Mouse (Mus musculus) MN1 (cell line): ENCODE measurements around the gene Nol10.
"Not testable (repeated sequence)": the region's sequence is repeated elsewhere in the genome, so short reads cannot be mapped to it uniquely, and the experiment has no call there.

Experiments
- DNase-seq: peaks from one replicate; pipeline ENCODE4 v3.0.0-alpha.2; 2016; ENCODE audit warnings: low spot score

Gene Nol10

DNA sequence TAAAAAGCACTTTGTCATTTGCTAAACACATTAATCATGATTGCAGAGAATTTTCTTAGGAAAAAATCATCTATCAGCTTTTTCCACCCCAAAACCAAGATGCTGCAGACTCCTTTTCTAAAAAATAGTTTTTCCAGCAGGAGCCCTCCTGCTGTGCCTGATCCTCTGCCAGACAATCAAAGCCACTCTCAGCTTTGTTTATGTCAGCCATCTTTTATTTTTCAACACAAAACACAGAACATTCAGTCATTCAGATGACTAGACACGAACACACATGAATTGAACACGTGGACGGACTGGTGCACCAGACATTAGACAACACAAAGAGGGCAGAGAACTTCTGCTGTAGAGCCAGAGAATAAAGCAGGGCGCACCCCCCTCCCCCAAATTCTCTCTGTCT lies 115.4 kb downstream of the Nol10 start:
- no peak for DNase-seq

DNA sequence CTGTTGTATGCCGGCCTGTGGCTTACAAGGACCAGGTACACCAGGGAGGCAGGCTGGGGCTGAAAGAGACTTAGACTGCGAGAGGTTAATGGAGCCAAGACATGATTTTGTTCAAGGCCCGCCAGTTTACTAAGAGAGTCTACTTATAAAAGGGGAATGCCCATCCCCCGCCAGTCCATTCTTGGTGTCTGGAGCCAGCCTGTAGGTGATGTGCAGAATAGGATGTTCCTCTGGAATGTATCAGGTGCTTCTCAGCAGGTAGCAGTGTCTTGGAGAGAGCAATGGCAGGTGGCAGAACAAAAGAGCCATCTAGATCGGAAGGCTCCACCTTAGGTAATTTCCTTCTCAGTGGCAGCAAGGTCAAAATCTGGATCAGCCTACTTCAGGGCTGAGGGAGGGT lies 116.3 kb downstream of the Nol10 start:
- DNase-seq: not testable (repeated sequence)

DNA sequence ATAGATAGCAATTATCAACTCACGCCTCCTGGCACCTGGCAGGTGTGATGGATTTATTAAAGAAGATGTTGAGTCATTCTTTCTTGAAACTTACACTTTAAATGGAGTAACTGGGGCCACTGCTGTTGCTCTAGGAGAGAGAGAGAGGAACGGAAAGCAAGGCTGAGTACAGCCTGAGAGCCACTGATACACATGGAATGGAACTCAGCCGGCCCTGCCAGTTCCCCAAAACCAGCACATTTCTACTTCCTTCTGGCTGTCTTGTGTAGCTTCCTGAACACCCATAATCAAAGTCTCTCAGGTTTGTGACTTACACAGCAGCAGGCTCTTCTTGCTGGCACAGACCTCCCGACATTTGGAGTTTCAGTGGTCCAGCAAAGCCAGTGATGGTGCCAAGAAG lies 118.5 kb downstream of the Nol10 start:
- DNase-seq: no peak

DNA sequence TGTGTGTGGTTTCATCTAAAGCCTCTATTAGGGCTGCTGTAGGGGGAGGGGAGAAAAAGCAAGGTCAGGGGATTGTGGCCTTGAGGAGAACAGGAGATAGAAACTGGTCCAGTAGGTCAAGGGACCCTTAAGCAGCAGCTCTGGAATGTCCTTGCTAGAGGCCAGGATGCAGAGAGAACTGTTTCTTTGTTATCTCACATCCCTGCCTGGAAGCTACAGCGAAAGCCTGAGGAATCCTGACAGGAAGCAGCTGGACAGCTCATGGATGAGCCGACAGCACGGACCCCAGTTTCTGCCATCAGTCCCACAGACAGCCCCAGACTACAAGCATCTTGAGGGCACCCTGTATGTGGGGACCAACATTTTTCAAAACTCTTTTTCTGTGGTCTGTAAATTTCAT lies 120.1 kb downstream of the Nol10 start:
- no peak for DNase-seq

DNA sequence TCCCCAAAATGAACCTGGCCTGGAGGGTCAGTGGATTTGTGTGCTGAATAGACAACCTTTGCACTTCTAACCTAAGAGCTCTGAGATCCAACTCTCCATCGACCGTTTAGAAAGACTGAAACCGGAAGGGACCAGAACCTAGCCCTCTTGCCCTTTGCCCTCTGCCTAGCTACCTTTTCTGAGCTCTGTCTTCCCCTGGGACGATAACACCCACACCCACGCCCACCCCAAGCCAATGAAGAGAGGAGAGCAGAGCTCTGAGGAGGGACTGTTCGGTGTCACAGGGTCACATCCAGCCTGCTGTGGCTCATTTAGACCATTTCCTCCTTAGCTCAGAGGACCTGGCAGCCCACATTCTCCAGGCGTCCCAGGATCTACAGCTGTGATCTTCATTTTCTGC lies 121.6 kb downstream of the Nol10 start:
- no peak for DNase-seq

DNA sequence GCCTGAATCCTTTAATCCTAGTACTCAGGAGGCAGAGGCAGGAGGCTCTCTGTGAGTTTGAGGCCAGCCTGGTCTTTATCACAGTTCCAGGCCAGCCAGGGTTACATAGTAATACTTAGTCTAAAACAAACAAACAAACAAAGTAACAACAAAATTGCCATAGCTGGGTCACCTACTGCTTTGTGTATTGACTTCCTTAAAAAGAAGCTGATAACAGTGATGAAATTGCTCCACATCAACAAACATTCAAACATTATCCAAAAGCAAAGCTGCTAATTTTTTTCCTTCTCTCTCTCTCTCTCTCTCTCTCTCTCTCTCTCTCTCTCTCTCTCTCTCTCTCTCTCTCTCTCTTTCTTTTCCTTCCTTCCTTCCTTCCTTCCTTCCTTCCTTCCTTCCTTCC lies 122.3 kb downstream of the Nol10 start:
- not testable (repeated sequence) for DNase-seq

DNA sequence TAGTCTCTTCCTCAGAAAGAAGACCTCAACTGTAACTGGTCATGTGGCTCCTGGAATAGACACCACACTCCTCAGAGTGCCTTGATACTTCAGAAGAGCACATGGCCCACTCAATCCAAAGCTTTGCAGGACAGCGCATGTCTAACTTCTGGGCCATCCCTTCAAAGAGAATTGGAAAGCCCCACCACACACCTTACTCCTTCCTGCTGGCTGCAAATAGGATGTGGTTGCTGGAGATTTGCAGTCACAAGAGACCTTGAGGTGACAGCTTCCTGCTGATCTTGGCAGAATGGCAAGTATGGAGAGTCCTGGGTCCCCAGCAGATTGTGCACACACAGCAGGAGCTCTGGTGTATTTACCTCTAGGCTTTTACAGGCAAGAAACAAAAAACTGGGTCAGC lies 123.1 kb downstream of the Nol10 start:
- DNase-seq: no peak

DNA sequence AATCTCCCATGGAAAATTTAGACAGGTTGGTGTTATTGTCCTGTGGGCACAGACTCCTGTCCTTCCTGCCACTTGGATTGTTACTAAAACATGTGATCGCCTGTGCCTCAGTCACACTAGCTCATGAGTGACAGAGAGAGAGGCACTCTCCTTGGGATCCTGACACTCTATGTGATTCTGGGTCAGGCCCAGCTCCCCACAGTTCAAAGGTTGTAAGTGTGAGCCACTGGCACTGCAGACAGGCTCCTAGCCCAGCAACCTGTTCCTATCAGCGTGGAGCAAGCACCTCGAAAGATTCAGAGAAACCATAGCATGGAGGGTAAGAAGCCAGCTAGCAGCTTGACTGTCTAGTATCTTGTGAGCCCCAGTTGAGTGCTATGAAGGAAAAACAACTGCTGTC lies 124.9 kb downstream of the Nol10 start:
- no peak for DNase-seq

DNA sequence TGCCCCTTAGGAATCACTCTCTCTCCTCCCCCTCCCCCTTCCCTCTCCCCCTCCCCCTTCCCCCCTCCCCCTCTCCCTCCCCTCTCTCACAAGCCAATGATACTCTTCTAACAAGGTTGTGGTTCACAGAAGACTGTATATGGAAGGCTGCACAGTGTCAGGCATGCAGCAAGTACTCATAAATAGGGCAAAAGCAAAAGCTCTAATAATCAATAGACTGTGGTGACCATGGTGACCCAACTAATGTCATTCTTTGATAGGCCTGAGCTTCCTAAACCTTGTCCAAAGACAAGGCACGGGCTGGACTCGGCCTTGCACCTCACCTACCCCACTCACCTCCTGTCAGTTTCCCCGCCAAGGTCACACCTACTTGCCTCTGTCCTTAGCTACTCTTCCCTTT lies 125.6 kb downstream of the Nol10 start:
- DNase-seq: no peak

DNA sequence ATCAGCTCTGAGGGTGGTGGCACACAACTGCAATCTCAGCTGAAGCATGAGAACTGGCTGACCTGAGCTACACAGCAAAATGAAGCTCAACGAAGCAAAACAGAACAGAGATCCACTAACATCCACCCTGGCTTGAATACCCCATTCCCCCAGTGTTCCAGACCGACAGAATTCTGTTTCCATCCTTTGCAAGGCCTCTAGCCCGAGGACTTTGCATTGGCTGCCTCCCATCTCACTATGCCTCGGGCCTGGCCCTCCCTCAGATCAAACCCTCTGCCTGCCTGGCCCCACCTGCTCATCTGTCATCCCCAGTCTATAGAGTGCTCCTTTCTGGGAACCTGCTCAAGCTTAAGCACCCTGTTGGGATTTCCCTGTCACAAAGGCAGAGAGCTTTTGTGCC lies 126.4 kb downstream of the Nol10 start:
- DNase-seq: no peak

DNA sequence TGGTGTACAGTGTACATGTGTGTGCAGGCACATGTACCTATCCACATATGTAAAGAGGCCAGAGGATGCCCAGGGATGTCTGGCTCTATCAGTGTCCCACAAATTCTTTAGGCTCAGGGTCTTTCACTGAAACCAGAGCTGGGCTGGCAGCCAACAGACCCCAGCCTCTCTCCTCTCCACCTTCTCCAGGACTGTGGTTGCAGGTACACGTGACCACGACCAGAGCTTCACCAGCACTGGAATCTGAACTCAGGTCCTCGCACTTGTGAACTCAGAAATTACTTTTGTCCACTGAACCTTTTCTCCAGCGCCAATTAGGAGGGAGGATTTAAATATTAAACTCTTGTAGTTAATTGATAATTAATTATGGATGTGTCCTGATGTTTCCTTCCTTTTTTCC lies 126.9 kb downstream of the Nol10 start:
- DNase-seq: no peak

DNA sequence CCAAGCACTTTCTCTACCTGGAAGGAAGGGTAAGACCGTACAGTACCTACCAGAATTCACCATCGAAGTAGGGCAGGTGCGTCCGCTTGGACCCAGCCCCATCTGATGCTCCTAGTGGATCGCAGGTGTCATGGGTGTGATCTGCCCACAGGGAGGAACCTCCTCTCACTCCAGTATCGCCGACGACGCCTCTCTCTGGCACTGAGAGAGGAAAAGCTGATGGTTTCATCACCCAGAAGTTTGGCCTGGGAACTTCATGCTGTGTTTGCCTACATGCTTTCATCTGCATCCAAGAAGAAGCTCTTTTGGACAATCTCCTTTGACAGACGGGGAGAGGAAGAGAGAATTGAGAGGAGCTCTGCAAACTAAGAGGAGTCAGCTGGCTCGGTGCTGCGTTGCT lies 129.9 kb downstream of the Nol10 start:
- no peak for DNase-seq

DNA sequence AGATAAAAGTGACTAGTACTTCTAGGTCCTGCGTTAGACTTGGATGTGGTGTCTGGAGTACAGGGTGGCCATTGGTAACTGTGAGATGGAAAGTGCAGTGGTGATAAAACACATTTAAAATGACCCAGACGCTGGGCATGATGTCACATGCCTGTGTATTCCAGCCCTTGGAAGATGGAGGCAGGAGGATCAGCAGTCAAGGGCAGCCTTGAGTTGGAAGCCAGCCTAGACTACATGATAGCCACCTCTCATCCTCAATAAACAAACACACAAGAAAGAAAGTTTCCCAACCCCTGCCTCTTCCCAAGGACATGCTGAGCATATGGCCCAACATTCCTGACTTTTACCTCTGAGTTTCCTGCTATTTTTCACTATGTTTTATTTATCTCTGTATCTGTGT lies 130.6 kb downstream of the Nol10 start:
- no peak for DNase-seq
